Mouse (Mus musculus) thymus, adult 2 months (tissue): ENCODE measurements at regions not wholly inside any gene's neighbourhood (a gene's known extent, or its start where the extent isn't known, plus 50 kb on each side); places are given as distances from the start of the nearest gene placed in this dataset.

Experiments used
- DNase-seq: peaks from one replicate; pipeline ENCODE4 v3.0.0; 2021
- H3K27ac ChIP-seq: fragments of 200-500 bp; 2 replicates; pipeline ENCODE4 v1.5.1; 2012; ENCODE audit warnings: low read length, control low read depth; ENCODE audit not compliant: control insufficient read depth, insufficient read depth
- H3K27me3 ChIP-seq: fragments of 200-500 bp; 2 replicates; pipeline ENCODE4 v1.6.1; 2012; ENCODE audit warnings: mild to moderate bottlenecking, low read length, moderate library complexity, mixed read lengths; ENCODE audit not compliant: control insufficient read depth, insufficient read depth
- H3K36me3 ChIP-seq: fragments of 200-500 bp; 2 replicates; pipeline ENCODE4 v1.6.1; 2012; ENCODE audit warnings: mild to moderate bottlenecking, low read length, moderate library complexity; ENCODE audit not compliant: control insufficient read depth, insufficient read depth
- H3K4me1 ChIP-seq: fragments of 200-500 bp; replicated peaks from 2 replicates; pipeline ENCODE4 v1.6.1; 2012; ENCODE audit warnings: low read length; ENCODE audit not compliant: control insufficient read depth, insufficient read depth
- H3K4me3 ChIP-seq: fragments of 200-500 bp; 2 replicates; pipeline ENCODE4 v1.5.1; 2012; ENCODE audit warnings: mild to moderate bottlenecking, low read length, control low read depth, moderate library complexity; ENCODE audit not compliant: control insufficient read depth, insufficient read depth
- CTCF ChIP-seq: fragments of 200-500 bp; IDR thresholded peaks from 2 replicates; pipeline ENCODE4 v1.5.1; 2012; ENCODE audit warnings: mild to moderate bottlenecking, control low read depth, low read length, moderate library complexity, borderline replicate concordance; ENCODE audit not compliant: control insufficient read depth, poor library complexity, insufficient read depth; ENCODE audit errors: extremely low read depth
- POLR2A ChIP-seq: fragments of 200-500 bp; IDR thresholded peaks from 2 replicates; pipeline ENCODE4 v1.6.1; 2012; ENCODE audit warnings: mild to moderate bottlenecking, low read length, control low read depth, moderate library complexity; ENCODE audit not compliant: control insufficient read depth, poor library complexity, insufficient read depth; ENCODE audit errors: extremely low read depth
- WGBS: fragments of 180-500 bp; shearing (Covaris S2); methylation state at CpG from one replicate; pipeline ENCODE4 v1.1.7; 2018; 5-methylcytosine and 5-hydroxymethylcytosine counted together

- WGBS = 60% methylated on average over 4 of the region's 4 CpGs
- TF ChIP-seq POLR2A = no peak
- no peak for TF ChIP-seq CTCF
- Histone ChIP-seq H3K27ac (no peak overlapping the region), H3K4me3 (no peak overlapping the region), H3K27me3 (no peaks in the 10 kb centered on the region), H3K4me1 (no peaks in the 10 kb centered on the region), H3K36me3 (no peaks in the 10 kb centered on the region)
- DNase-seq = no peak
These were observed 399.4 kb upstream of the Camk1g start for GRCm38 (mm10) chr1:193769546-193769945.

- no peaks in the 10 kb centered on the region for H3K36me3 ChIP-seq
- TF ChIP-seq POLR2A = no peak
- TF ChIP-seq CTCF = no peak
- no peaks in the 10 kb centered on the region for H3K27me3 ChIP-seq
- H3K27ac ChIP-seq = no peak overlapping the region
- DNase-seq = no peak
- no peak overlapping the region for H3K4me3 ChIP-seq
- no peaks in the 10 kb centered on the region for H3K4me1 ChIP-seq
These were observed 394.0 kb upstream of the Camk1g start for GRCm38 (mm10) chr1:193764103-193764502.

- no peak for DNase-seq
- H3K4me1 ChIP-seq = no peaks in the 10 kb centered on the region
These were observed 381.7 kb upstream of the Camk1g start for GRCm38 (mm10) chr1:193751819-193752251.

GRCm38 (mm10) chr1:193750929-193751328 is 380.8 kb upstream of the Camk1g start:
- no peaks in the 10 kb centered on the region for H3K27me3 ChIP-seq
- no peak overlapping the region for H3K27ac ChIP-seq
- no peak for DNase-seq
- H3K4me1 ChIP-seq = no peaks in the 10 kb centered on the region
- no peaks in the 10 kb centered on the region for H3K36me3 ChIP-seq
- TF ChIP-seq CTCF (no peak), POLR2A (no peak)
- 69% methylated on average over 4 of the region's 4 CpGs for WGBS
- H3K4me3 ChIP-seq = no peak overlapping the region

More at GRCm38 (mm10) chr1:193751819-193752251, 381.7 kb upstream of the Camk1g start:
- H3K36me3 ChIP-seq = no peaks in the 10 kb centered on the region
- no peaks in the 10 kb centered on the region for H3K27me3 ChIP-seq
- no peak overlapping the region for H3K27ac ChIP-seq
- 62% methylated on average over 4 of the region's 4 CpGs for WGBS
- no peak overlapping the region for H3K4me3 ChIP-seq
- no peak for TF ChIP-seq CTCF
- TF ChIP-seq POLR2A = no peak

- WGBS = 90% methylated on average over 6 of the region's 6 CpGs
- H3K4me3 ChIP-seq = no peak overlapping the region
- no peaks in the 10 kb centered on the region for H3K36me3 ChIP-seq
- no peak for DNase-seq
- H3K27me3 ChIP-seq = no peaks in the 10 kb centered on the region
- TF ChIP-seq CTCF (no peak), POLR2A (no peak)
- no peaks in the 10 kb centered on the region for H3K4me1 ChIP-seq
- no peak overlapping the region for H3K27ac ChIP-seq
These were observed 377.4 kb upstream of the Camk1g start for GRCm38 (mm10) chr1:193747426-193747960.

GRCm38 (mm10) chr1:193742688-193743087 is 372.6 kb upstream of the Camk1g start:
- Histone ChIP-seq H3K27me3 (no peaks in the 10 kb centered on the region), H3K4me3 (no peak overlapping the region), H3K4me1 (no peaks in the 10 kb centered on the region), H3K27ac (no peak overlapping the region), H3K36me3 (no peaks in the 10 kb centered on the region)
- WGBS = 92% methylated on average over 2 of the region's 2 CpGs
- TF ChIP-seq CTCF (no peak), POLR2A (no peak)
- no peak for DNase-seq

GRCm38 (mm10) chr1:193738821-193739220 is 368.7 kb upstream of the Camk1g start:
- H3K36me3 ChIP-seq = no peaks in the 10 kb centered on the region
- no peak overlapping the region for H3K27ac ChIP-seq
- no peak for TF ChIP-seq POLR2A
- TF ChIP-seq CTCF = no peak
- H3K4me1 ChIP-seq = no peaks in the 10 kb centered on the region
- WGBS = 56% methylated on average over 6 of the region's 6 CpGs
- no peak overlapping the region for H3K4me3 ChIP-seq
- H3K27me3 ChIP-seq = no peaks in the 10 kb centered on the region
- DNase-seq = no peak
